Mouse (Mus musculus): Measurements from ENCODE around the gene Cfap97. TPM values are rescaled to one million over a fixed set of nuclear protein-coding genes. Genes with fewer than 3 reads are reported as not detected.
"Not testable (repeated sequence)": the region's sequence is repeated elsewhere in the genome, so short reads cannot be mapped to it uniquely, and the experiment has no call there.

Cfap97 gene
- 10 to 100 TPM; 16.3 to 22.1 TPM for total RNA-seq (2021)
- long read RNA-seq, experiment 1, partial matches to known transcripts, result 1 of 4 reads
- long read RNA-seq, experiment 1, other reads (novel, unspliced or antisense), result 2 of 4 reads
- long read RNA-seq, experiment 2, full-length matches to known transcripts, result 3 of 5 reads
- long read RNA-seq, experiment 2, partial matches to known transcripts, result 1 of 5 reads
- long read RNA-seq, experiment 2, other reads (novel, unspliced or antisense), result 1 of 5 reads

DNA sequence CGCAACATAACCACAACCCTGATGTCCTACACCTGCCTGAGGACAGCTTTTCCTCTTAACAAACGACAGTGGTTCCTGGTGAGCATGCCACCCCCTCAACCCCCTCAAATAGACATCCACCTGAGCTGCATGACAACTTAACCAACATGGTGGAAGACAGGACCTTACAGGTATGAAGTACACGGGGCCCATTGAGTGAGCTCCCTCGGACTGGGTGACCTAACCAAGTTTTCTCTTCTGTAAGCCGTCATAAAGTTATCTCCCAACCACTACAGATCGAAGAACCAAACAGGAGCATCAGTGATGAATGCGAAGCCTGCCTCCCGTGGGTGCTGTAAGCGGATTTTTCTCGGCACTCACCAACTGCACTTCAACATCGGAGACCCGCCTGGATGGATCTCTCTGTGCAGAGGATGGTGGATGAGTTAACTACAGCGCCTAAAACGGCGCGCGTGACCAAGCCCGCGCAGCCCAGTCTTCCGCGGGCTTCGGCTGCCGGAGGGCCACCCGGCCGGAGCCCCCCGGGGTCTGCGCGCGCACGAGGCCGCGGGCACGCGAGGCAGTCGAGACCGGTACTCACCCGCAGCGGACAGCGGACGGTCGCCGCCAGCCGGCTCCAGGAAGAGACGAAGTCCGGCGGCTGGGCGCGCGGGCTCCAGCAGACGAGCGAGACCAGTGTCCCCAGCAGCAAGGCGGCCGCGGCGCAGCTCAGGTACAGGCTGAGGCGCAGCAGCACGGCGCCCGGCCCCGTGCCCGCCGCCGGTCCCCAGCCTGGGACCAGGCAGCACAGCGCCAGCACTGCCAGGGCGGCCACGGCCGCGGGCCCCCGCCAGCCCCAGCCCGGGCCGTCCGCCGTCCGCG lies at the start of gene Cfap97:
Gene Cfap97, plus strand, starts transcription at position 570 of the 861 bp plus-strand sequence.
- peak; percentile 50 to 70 for DNase-seq

DNA sequence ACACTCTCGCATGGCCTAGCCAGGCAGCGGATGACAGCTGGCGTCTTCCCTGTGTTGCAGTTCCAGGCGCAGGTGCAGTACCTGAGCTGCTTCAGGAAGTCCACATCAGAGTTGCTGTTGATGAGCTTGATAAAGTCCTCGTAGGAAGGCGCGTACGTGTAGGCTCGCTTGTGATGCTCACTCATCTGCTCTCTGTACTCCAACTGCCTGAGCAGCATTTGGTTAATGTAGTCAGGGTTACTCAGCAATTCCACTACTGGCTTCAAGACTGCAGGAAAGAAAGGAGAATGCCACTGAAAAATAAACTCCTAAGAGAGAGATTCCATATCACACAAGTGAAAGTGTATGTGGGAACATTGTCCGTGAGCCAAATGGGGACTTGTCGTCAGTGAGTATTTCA lies 48.1 kb upstream of the Cfap97 start:
- DNase-seq, result no peak

DNA sequence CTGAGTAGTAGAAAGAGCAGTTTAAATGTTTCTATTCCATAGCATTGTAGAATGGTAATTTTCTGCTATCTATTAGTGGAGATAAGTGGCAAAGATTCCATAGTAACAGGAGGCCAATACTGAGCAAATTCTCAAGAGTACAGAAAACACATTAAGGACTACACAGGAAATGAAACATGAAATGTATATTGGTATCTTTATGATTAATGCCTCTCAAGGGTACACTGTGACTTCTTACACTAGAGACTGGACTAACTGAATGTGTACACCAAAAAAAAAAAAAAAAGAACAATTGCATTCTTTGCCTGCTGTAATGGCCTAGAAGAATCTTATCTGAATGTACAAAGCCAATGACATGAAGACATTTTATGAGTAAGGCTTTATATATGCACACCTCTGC lies 43.9 kb upstream of the Cfap97 start:
- no peak for DNase-seq

DNA sequence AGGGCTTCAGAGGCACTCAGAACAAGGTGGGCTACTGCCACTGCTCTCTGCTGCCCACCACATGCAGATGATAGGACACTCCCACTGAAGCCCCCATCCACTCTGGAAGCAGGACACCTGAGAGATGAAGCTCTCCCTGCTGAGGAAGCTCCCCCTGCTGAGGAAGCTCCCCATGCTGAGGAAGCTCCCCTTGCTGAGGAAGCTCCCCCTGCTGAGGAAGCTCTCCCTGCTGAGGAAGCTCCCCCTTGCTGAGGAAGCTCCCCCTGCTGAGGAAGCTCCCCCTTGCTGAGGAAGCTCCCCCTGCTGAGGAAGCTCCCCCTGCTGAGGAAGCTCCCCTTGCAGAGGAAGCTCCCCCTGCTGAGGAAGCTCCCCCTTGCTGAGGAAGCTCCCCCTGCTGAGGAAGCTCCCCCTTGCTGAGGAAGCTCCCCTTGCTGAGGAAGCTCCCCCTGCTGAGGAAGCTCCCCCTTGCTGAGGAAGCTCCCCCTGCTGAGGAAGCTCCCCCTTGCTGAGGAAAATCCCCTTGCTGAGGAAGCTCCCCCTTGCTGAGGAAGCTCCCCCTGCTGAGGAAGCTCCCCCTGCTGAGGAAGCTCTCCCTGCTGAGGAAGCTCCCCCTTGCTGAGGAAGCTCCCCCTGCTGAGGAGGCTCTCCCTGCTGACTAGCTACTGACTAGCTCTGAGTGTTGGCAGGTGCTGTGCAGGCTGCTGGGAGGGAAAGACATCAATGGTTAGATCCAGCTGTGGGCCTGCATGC lies 38.0 kb upstream of the Cfap97 start:
- not testable (repeated sequence) for DNase-seq

DNA sequence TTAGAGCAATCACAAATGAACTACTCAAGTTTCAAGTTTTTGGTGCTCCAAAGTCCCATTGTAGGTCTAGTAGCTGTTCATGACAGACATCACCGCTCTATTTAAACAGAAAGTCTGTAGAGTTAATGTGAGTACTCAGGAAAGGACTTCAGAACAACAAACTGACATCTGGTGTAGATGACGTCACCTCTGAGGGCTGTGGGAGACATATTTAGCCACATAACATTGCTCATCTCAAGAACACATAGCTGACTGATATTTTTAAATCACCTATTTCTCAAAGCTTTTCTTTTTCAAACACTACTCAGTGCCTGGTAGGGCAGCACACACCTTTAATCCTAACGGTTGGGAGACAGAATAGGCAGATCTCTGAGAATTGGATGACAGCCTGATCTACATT lies 34.4 kb upstream of the Cfap97 start:
- DNase-seq, result no peak

DNA sequence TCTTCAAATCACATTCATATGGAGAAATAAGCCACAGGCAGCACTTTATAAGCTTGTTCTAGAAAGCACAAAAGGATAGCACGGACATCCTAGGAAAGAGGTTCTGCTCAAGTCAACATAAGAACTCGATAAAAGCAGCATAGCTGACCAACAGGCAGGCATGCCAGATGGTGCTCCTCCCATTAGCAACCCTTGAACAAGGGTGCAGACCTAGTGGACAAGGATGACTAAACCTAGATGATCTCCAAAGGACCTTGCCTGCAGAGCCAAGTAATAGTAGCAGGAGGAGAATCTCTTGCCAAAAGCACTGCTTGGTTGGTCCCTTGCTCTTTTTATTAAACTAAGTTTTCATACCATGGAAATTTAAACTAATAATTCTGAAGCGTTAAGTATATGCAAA lies 32.4 kb upstream of the Cfap97 start:
- DNase-seq, result no peak

DNA sequence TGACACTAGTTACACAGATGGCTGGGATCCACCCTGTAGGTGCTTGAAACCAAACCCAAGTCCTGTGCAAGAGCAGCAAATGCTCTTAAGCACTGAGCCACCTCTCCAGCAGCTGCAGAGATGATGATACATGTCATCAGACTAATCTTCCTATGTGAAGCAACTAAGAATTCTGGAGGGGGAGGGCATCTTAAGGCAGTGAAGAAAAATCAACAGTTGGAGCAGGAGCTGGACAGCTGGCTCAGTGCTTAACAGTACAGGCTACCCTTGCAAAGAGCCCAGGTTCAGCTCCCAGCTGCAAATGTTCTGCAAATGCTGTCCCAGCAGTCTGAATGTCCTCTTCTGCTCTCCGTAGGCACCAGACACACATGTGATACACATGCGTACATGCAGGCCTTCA lies 29.1 kb upstream of the Cfap97 start:
- DNase-seq, result no peak

DNA sequence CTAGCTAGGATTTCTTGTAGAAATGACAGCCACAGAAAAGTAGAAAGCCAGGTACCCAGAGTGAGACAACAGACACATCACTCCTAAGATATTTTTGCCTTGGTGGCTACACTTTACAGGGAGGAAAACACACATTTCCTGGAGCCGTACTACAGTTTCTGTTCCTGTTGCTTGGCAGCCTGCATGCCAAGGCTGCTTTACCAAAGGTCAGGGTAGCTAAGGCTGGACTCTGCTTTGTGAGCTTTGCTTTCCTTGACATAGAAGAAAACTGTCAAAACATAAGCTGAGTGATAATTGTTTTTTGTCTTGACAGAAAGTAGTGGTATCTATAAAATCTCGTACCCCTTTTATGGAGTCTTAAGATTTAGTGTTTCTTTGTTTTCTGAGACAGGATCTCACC lies 21.1 kb upstream of the Cfap97 start:
- DNase-seq, result peak; percentile 28 to 36

DNA sequence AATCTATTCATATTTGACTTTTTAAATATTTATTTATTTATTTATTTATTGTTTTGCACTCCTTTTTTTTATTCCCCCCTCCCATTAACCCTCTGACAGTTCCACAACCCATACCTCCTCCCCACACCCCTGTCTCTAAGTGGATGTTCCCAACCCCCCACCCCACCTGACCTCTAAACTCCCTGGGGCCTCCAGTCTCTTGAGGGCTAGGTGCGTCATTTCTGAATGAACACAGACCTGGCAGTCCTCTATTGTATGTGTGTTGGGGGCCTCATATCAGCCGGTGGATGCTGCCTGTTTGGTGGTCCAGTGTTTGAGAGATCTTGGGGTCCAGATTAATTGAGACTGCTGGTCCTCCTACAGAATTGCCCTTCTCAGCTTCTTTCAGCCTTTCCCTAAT lies 16.0 kb upstream of the Cfap97 start:
- DNase-seq, result not testable (repeated sequence)

DNA sequence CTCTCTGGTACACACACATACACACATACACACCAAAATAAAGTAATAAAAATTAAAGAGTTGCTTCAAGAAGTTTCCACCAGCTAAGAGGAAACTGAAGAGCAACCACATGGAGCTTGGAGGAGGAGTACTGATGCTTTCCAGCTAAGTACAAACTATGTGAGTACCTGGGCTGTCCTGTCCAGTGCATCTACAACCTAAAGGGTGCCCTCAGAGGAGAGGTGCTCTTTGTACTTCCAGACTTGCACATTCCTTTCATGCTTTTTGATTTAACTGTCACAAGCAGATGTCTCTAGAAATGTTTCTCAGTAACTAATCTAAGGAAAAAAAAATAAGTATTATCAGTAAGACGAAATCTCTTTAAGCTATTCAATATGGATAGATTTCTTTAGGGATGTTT lies 14.2 kb upstream of the Cfap97 start:
- DNase-seq, result no peak

DNA sequence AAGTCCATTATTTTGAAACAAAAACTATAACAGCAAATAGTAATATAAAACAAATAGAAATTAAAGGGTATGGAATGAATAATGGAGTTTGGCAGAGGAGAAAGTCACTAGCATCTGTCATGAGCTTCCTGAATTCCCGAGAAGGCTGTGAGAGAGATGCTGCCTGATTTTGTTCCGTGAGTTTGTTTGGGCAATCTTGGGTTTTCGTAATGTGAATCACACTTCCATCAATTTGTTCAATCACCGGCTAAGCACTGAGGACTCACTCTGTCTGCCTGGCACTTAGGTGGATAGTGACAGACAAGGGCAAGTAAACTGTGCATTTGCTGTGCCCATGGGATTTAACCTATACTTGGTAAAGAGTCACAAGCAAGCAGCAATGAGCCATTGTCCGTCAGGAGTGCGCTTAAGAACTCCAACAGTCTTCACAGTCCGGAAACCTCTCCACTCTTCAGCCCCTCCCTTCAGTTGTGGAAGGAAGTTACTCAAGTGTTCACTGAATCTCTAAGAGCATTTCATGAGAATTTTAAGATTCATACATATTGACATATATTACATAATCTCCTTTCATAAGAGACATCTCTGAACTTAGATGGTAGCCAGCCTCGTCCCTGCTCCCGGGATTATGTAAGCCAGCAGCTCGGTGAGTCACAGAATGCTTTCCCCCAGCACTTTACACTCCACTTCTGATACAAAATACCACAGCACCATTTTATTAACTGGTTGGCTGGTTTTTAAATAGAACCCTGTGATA lies 13.6 kb upstream of the Cfap97 start:
- peak; percentile 16 to 20 for DNase-seq

DNA sequence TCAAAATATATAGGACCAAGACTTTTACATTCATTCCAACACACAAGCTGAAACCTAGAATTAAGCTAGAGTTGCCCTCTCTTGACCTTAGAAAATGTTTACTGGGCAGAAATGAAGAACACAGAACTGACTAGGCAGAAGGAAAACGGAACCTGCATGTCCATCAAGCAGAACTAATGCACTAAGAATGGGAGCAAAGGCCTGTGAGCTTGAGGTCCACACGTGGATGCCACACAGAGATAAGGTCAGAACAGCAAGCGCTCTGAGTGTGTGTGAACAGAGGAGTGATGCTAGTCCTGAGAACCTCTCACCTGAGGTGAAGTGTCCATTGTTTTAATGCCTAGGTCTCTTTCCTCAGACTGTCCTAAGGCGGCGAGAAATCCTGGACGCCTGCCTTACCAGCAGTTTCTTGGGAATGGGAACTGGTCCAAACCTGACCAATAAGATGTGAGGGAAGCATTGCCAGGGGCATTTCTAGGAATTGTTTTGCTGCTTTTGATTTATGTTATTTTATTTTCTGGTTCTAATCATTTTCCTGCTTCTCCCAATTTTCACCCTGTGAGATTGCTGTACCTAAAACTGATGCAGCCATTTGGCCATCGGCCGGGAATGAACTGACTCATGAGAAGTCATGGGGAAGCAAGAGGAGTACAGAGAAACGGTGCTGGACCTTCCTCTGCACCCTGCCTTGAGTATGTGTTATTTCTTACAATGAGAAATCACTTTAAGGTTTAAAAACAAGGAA lies 11.0 kb upstream of the Cfap97 start:
- DNase-seq, result no peak

DNA sequence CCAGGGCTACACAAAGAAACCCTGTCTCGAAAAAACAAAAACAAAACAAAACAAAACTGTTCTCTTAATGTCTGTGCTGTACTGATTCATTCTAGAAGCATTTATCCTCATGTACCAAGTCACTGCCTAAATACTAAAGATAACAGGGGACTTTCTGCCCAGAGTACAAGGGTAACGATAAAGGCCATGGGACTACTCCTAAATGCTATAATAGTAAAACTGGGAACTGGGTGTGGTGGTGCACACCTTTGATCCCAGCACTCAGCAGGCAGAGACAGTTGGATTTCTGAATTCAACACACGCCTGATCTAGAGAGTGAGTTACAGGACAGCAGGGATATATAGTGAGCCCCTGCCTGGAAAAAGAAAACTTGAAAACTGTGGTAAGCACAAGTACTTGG lies 9.9 kb upstream of the Cfap97 start:
- DNase-seq, result no peak

DNA sequence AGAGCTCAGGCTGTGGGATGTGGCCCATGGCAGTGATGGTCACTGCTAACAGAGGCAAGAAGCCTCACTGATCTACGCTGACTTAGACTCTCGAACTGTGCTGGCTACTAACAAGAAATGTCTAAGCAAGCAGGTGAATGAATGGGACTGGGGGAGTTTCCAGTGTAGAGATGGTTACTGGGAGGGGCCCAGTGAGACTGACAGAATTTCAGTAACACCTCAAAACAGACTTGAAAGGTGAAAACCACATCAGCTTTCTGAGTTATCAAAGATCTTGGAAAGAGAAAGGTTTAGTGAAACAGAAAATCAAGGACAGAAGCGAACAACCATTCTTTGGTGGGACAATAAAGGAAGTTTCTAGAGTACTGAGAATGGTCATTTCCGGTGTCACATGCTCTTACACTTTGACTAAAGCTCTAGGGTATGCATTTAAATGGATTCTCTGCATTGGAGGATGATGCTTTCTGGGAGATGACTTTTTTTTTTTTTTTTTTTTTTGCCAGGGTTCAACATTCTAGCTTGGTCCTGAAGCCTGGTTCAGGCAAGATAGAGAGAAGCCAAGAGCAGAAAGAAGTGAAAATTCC lies 9.0 kb upstream of the Cfap97 start:
- DNase-seq, result no peak

DNA sequence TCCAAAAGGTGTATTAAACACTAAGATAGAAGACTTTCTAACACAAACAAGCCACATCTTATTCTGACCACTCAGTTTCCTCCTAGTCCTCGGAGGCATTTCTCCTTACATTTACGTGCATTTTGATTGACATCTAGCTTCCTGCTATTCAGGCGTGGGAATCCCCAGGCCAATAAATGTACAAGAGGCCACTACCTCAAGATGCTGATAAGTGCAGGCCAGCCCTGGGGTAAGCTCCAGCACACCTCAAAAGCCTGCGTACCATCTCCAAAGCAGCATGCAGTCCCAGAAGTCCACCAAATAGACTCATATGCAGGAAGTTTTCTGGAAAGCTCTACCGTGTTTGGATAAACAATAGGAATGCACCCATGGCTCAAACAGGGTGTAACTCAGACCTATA lies 8.1 kb upstream of the Cfap97 start:
- no peak for DNase-seq

DNA sequence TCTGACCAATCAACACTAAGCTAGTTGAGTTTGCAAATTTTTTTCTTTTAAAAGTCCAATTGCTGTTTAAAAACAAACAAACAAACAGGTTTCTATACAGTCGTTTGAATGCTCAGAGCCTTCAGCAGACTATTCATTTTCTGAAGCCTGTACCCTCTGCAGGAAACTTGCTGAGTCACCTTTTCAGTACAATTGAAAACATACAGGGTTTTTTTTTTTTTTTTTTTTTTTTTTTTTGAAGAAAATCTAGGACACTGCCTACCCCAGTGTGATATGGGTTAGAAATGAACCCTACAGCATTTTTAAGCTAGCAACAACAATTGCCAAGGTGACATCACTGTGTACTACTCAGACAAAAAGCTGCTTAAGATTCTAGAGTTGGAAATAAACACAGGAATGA lies 7.6 kb upstream of the Cfap97 start:
- DNase-seq, result no peak

DNA sequence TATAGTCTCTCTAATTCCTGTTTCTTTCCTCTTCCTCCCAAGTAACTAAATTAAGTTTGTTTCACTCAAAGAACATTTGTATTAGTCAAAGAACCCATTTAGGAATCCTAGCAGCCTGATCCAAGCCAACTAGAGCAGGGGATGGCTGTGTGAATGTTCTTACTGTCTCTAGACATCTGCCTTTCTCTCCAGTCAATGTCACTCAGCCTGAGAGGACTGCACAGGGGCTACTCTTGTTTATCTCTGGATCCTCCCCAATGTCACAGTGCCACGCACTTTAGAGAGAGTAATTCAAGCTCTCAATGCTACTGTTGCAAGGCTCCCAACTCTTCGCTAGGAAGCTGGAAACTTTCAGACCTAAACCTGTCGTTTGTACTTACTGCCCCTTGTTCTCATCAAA lies 5.4 kb upstream of the Cfap97 start:
- no peak for DNase-seq

DNA sequence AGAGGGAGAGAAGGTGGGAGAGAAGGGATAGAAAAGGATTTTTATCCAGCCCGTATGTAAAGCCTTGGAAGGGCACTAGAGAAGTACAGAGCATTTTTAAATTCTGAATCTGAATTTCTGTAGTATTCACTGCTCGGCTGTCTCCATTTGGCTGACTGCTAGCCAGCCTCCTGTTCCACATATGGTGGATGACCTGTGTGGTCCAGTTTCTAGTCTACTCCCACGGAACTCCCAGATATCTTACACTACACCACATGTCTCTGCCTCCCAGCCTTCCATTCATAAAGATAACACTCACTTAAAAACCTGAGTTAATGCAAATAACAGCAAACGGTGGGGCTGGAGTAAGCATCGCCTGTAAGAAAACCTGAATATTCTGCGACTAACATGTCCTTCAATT lies 2.3 kb upstream of the Cfap97 start:
- no peak for DNase-seq

DNA sequence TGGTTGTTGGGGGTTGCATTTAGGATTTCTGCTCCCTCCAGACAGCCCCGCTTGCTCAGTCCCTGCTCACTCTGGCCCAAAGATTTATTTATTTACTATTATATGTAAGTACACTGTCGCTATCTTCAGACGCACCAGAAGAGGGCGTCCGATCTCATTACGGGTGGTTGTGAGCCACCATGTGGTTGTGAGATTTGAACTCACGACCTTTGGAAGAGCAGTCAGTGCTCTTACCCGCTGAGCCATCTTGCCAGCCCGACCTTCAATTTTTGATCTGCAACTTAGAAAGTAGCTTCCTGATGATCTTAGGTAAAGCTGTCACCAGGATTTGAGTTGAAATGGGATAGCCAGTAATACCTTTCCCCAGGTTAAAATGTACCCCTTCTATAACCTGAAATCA lies 1.8 kb upstream of the Cfap97 start:
- DNase-seq, result no peak

DNA sequence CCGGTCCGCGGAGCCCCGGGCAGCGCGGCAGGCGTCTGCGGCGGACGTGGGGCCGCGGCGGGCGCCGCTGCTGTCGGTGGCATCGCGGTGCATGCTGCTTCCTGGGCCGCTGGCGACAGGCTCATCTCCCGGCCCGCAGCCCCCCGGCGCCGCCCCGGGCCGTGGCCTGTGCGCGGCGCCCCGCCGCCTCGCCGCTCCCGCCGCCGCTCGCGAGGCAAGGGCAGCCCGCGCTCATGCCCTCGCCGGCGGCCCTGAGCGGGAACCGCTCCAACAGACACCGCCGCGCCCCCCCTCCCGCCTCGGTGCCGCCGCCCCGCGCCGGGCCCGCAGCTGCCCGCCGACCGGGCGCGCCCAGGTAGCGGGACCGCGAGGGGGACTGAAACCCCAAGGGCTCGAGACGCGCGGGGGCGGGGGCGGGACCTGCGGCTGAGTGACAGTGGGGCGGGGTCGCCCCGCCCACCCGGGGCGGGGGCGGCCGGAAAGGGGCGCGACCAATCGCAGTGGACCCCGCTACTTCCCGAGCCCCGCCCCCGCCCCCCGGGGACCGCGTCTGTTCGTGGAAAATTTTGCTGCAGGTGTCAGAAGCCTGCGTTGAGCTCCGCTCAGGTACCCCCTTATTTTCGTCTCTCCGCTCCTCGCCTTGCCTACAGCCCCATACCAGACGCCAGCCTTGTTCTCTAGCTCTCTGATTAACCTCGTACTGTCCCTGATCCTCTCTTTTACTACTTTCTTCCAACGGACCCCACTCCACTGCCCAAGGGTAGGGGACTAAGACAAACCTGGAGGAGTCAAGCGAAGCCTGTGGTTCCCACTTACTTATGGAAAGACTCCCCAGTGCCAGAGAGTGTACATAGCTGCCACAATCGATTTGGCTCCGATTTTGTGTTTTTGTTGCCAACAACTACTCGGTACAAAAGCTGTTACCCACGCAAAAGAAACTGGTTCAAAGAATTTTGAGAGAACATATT lies 777 bp downstream of the Cfap97 start, which contains the start of gene Snx25:
Gene Snx25, minus strand, starts transcription at position 96 of the 968 bp plus-strand sequence.
- DNase-seq, result peak; percentile 91 to 96

Data from adrenal gland, postnatal 36 days (tissue).